Mouse (Mus musculus): ENCODE results near the gene Myo9a. TPM values are rescaled to one million over a fixed set of nuclear protein-coding genes. Genes with fewer than 3 reads are reported as not detected.
"Not testable (repeated sequence)": the region's sequence is repeated elsewhere in the genome, so short reads cannot be mapped to it uniquely, and the experiment has no call there.

Gene Myo9a
- total RNA-seq, 2 experiments from 2014 or later, result 57.4 to 66.3 TPM

- no peak for DNase-seq (ENCODE audit: extremely low spot score in 1 of 2, low spot score in 1 of 2)
Measured at GRCm38 (mm10) chr9:59947271-59947670, 196.6 kb downstream of the Myo9a start.

GRCm38 (mm10) chr9:59948226-59948625, 197.5 kb downstream of the Myo9a start:
- no peak for DNase-seq (ENCODE audit: extremely low spot score in 1 of 2, low spot score in 1 of 2)

- no peak for DNase-seq (ENCODE audit: extremely low spot score in 1 of 2, low spot score in 1 of 2)
Measured at GRCm38 (mm10) chr9:59948691-59949250, 198.1 kb downstream of the Myo9a start.

GRCm38 (mm10) chr9:59949511-59949910, 198.8 kb downstream of the Myo9a start:
- DNase-seq (ENCODE audit: extremely low spot score in 1 of 2, low spot score in 1 of 2), result no peak

- no peak for DNase-seq (ENCODE audit: extremely low spot score in 1 of 2, low spot score in 1 of 2)
Measured at GRCm38 (mm10) chr9:59949981-59950380, 199.3 kb downstream of the Myo9a start.

GRCm38 (mm10) chr9:59951001-59951750, 200.5 kb downstream of the Myo9a start:
- no peak for DNase-seq (ENCODE audit: extremely low spot score in 1 of 2, low spot score in 1 of 2)

GRCm38 (mm10) chr9:59951943-59952342, 201.2 kb downstream of the Myo9a start:
- no peak for DNase-seq (ENCODE audit: extremely low spot score in 1 of 2, low spot score in 1 of 2)

GRCm38 (mm10) chr9:59952515-59953070, 201.9 kb downstream of the Myo9a start:
- no peak for DNase-seq (ENCODE audit: extremely low spot score in 1 of 2, low spot score in 1 of 2)

- no peak for DNase-seq (ENCODE audit: extremely low spot score in 1 of 2, low spot score in 1 of 2)
Measured at GRCm38 (mm10) chr9:59953556-59953955, 202.9 kb downstream of the Myo9a start.

- DNase-seq (ENCODE audit: extremely low spot score in 1 of 2, low spot score in 1 of 2), result no peak
Measured at GRCm38 (mm10) chr9:59955199-59955598, 204.5 kb downstream of the Myo9a start.

GRCm38 (mm10) chr9:59955692-59956091, 205.0 kb downstream of the Myo9a start:
- no peak for DNase-seq (ENCODE audit: extremely low spot score in 1 of 2, low spot score in 1 of 2)

GRCm38 (mm10) chr9:59956496-59956895, 205.8 kb downstream of the Myo9a start:
- no peak for DNase-seq (ENCODE audit: extremely low spot score in 1 of 2, low spot score in 1 of 2)

- not testable (repeated sequence) for DNase-seq (ENCODE audit: extremely low spot score in 1 of 2, low spot score in 1 of 2)
Measured at GRCm38 (mm10) chr9:59958115-59958514, 207.4 kb downstream of the Myo9a start.

- peak; percentile 29 to 64 for DNase-seq (ENCODE audit: extremely low spot score in 1 of 2, low spot score in 1 of 2)
Measured at GRCm38 (mm10) chr9:59959276-59959675, 208.6 kb downstream of the Myo9a start.

GRCm38 (mm10) chr9:59960559-59960958, 209.9 kb downstream of the Myo9a start, which contains the start of gene Nr2e3:
Gene Nr2e3, minus strand, starts transcription at chr9:59960659.
- no peak for DNase-seq (ENCODE audit: extremely low spot score in 1 of 2, low spot score in 1 of 2)

GRCm38 (mm10) chr9:59961201-59961955, 210.7 kb downstream of the Myo9a start:
- DNase-seq (ENCODE audit: extremely low spot score in 1 of 2, low spot score in 1 of 2), result no peak

- DNase-seq (ENCODE audit: extremely low spot score in 1 of 2, low spot score in 1 of 2), result no peak
Measured at GRCm38 (mm10) chr9:59964367-59964766, 213.7 kb downstream of the Myo9a start.

GRCm38 (mm10) chr9:59965046-59965445, 214.3 kb downstream of the Myo9a start:
- no peak for DNase-seq (ENCODE audit: extremely low spot score in 1 of 2, low spot score in 1 of 2)

GRCm38 (mm10) chr9:59969383-59969782, 218.7 kb downstream of the Myo9a start:
- peak in 1 of 2 experiments; percentile 63 for DNase-seq (ENCODE audit: extremely low spot score in 1 of 2, low spot score in 1 of 2)

- DNase-seq (ENCODE audit: extremely low spot score in 1 of 2, low spot score in 1 of 2), result no peak
Measured at GRCm38 (mm10) chr9:59971263-59971662, 220.6 kb downstream of the Myo9a start.

Data from layer of hippocampus, postnatal 25 days (tissue).